Mouse (Mus musculus) adrenal gland, postnatal 36 days (tissue): Measurements from ENCODE around the gene Olfr1288. TPM values are rescaled to one million over a fixed set of nuclear protein-coding genes. Genes with fewer than 3 reads are reported as not detected.

Source experiments
- DNase-seq, 2 experiments: peaks; one replicate each; pipeline ENCODE4 v3.0.0; 2021; ENCODE audit warnings: mixed read lengths in 1 of 2
- long read RNA-seq, 2 experiments: library from polyadenylated mRNA; stranded (forward); transcript quantifications; one replicate each; pipeline ENCODE4 v2.0.0; 2021; ENCODE audit warnings: borderline sequencing depth in 2 of 2
- total RNA-seq, 2 experiments: library from RNA; stranded (reverse); gene quantifications; 2 replicates each; pipeline ENCODE4 v1.2.3; 2021

Gene Olfr1288
- not detected for total RNA-seq
- long read RNA-seq, experiment 1 = 0 reads
- long read RNA-seq, experiment 2 = 0 reads

- no peak for DNase-seq
Observed at GRCm38 (mm10) chr2:111473801-111474200, at the start of gene Olfr1288. Olfr1288 (plus strand) TSS chr2:111474101.

GRCm38 (mm10) chr2:111448842-111449241, 25.1 kb upstream of the Olfr1288 start, which contains the start of gene Olfr1287:
Olfr1287 (plus strand) TSS chr2:111449142.
- no peak for DNase-seq

DNA sequence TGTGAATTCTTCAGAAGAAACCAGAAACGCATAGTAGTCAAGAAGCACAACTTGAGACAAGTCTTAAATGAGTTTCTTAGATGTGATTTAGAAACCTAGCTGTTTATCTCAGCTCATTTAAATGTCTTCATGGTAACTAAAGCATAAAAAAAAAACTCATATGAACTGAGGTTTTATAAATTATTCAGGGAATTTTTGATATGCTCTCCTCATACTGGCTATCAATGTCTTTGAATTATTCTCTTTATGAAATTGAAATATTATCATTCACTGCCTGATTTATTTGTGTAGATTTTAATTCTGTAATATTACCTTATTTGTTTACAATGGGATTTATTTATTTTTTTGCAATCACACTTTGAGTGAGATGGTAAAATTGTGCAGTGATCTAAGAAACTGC, 6.6 kb downstream of the Olfr1288 start, which contains the start of gene Olfr1289:
Gene Olfr1289, plus strand, starts transcription at position 301 of the 400 bp plus-strand sequence.
- DNase-seq = no peak

DNA sequence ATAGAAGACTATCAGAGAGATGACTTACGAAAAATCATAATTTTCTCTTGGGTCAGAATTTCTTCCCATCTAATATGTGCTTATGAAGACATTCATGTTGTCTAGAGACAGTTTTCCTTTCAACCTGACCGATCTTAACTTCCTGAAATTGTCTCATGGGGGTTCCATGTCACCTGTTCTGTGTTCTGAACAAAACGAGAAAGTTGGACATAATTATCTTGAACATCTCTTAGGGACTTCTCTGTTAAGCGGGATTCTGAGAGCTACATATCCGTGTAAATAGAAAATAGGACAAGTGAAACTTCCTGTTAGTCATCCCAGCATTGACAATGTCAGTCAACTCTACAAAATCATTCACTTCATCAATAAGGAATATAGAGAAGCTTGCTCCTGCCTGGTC, 19.8 kb downstream of the Olfr1288 start, which contains the start of gene Olfr1290:
Gene Olfr1290, minus strand, starts transcription at position 101 of the 400 bp plus-strand sequence.
- DNase-seq = no peak

DNA sequence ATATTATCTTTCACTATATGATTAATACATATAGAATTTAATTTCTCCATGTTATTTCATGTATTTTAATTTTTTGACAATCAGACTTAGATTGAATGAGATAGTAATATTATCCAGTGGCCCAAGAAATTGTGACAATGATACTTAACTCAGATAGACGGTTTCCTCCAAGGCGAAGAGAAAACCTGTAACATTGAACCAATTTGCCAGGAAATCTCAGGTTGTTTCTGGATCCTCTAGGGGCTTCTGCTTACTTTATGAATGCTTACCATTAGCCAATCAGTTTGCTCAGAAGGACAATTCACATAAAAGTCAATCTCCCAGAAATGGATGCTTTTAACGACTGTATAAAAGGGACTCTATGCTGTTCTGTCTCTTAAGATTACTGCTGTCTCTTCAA, 23.0 kb downstream of the Olfr1288 start, which contains the start of gene Olfr1291-ps1:
Gene Olfr1291-ps1, plus strand, starts transcription at position 301 of the 400 bp plus-strand sequence.
- DNase-seq = no peak

DNA sequence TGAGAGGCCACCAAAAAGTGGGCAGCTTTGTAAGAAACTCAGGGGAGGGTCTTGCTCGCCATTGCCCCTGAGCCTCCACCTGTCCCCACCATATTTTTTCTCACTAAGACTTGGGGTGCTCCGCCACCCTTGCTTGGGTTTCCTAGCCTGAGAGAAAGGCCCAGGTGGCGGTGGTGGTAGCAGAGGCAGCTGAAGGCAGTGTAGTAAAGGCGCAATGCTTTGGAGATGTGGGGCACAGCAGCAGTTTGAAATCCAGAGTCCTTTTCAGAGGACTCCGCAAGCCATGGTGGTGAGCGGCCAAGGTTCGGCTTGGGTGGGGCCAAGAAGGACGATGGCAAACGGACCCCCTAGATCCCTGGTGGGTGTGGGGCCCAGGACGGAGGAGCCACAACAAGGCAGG, 43.5 kb downstream of the Olfr1288 start:
- DNase-seq = no peak

GRCm38 (mm10) chr2:111524903-111525302, 51.0 kb downstream of the Olfr1288 start, which contains the start of gene Olfr1293-ps:
Olfr1293-ps (plus strand) TSS chr2:111525203.
- no peak for DNase-seq

Other genes starting within 250 kb of the Olfr1288 start
- not detected for gene 4930430A15Rik, start 244.5 kb upstream of the Olfr1288 start, total RNA-seq
- gene Olfr1275, start 238.8 kb upstream of the Olfr1288 start, total RNA-seq = not detected
- gene Olfr1276, start 219.6 kb upstream of the Olfr1288 start, total RNA-seq = not detected
- not detected for gene Olfr1277, start 200.0 kb upstream of the Olfr1288 start, total RNA-seq
- not detected for gene Olfr1278, start 184.0 kb upstream of the Olfr1288 start, total RNA-seq
- gene Olfr1279, start 173.5 kb upstream of the Olfr1288 start, total RNA-seq = not detected
- gene Olfr1280, start 160.1 kb upstream of the Olfr1288 start, total RNA-seq = not detected
- gene Olfr1281, start 147.6 kb upstream of the Olfr1288 start, total RNA-seq = not detected
- gene Olfr1282, start 138.0 kb upstream of the Olfr1288 start, total RNA-seq = not detected
- gene Olfr1283, start 107.3 kb upstream of the Olfr1288 start, total RNA-seq = not detected
- not detected for gene Olfr1284, start 98.6 kb upstream of the Olfr1288 start, total RNA-seq
- not detected for gene Olfr1286, start 51.0 kb upstream of the Olfr1288 start, total RNA-seq
- gene Olfr1287, start 25.0 kb upstream of the Olfr1288 start, total RNA-seq = not detected
- not detected for gene Olfr1289, start 6.7 kb downstream of the Olfr1288 start, total RNA-seq
- not detected for gene Olfr1290, start 19.7 kb downstream of the Olfr1288 start, total RNA-seq
- not detected for gene Olfr1291-ps1, start 23.1 kb downstream of the Olfr1288 start, total RNA-seq
- not detected for gene Olfr1293-ps, start 51.1 kb downstream of the Olfr1288 start, total RNA-seq
- gene Olfr1294, start 66.2 kb downstream of the Olfr1288 start, total RNA-seq = not detected
- not detected for gene Olfr1295, start 95.6 kb downstream of the Olfr1288 start, total RNA-seq
- not detected for gene Olfr1297, start 152.4 kb downstream of the Olfr1288 start, total RNA-seq
- not detected for gene Olfr1298, start 175.1 kb downstream of the Olfr1288 start, total RNA-seq
- gene Olfr1299, start 187.3 kb downstream of the Olfr1288 start, total RNA-seq = not detected